Mouse (Mus musculus) testis, adult 2 months (tissue): ENCODE results near the gene Tbl1x. TPM values are rescaled to one million over a fixed set of nuclear protein-coding genes. Genes with fewer than 3 reads are reported as not detected.

Experiments used
- H3K27ac ChIP-seq: fragments of 200-500 bp; 2 replicates; pipeline ENCODE4 v1.5.1; 2012; ENCODE audit warnings: low read depth, low read length; ENCODE audit not compliant: control insufficient read depth, insufficient read depth
- H3K27me3 ChIP-seq: fragments of 200-500 bp; 2 replicates; pipeline ENCODE4 v1.6.1; 2012; ENCODE audit warnings: mild to moderate bottlenecking, low read length, moderate library complexity; ENCODE audit not compliant: control insufficient read depth, insufficient read depth
- H3K36me3 ChIP-seq: fragments of 200-500 bp; 2 replicates; pipeline ENCODE4 v1.6.1; 2012; ENCODE audit warnings: mild to moderate bottlenecking, low read length; ENCODE audit not compliant: control insufficient read depth, insufficient read depth
- H3K4me1 ChIP-seq: fragments of 200-500 bp; 2 replicates; pipeline ENCODE4 v1.6.1; 2012; ENCODE audit warnings: low read length; ENCODE audit not compliant: control insufficient read depth, insufficient read depth
- H3K4me3 ChIP-seq: fragments of 200-500 bp; 2 replicates; pipeline ENCODE4 v1.5.1; 2012; ENCODE audit warnings: low read depth, mild to moderate bottlenecking, low read length, moderate library complexity, mixed read lengths; ENCODE audit not compliant: control insufficient read depth
- CTCF ChIP-seq: fragments of 200-500 bp; IDR thresholded peaks from 2 replicates; pipeline ENCODE4 v1.5.1; 2012; ENCODE audit warnings: low read depth, mild to moderate bottlenecking, inconsistent platforms, low read length, moderate library complexity; ENCODE audit not compliant: control insufficient read depth, insufficient read depth, insufficient replicate concordance
- POLR2A ChIP-seq: fragments of 200-500 bp; IDR thresholded peaks from 2 replicates; pipeline ENCODE4 v1.6.1; 2012; ENCODE audit warnings: low read depth, mild to moderate bottlenecking, inconsistent platforms, low read length, moderate library complexity; ENCODE audit not compliant: control insufficient read depth
- polyA plus RNA-seq: library from polyadenylated mRNA; depleted of rRNA; stranded (reverse); fragments of >200 nt; gene quantifications from 2 replicates; pipeline ENCODE4 v1.2.3, GENCODE M21; 2012

The Tbl1x gene
- polyA plus RNA-seq, 1 experiment: 5.1 TPM

DNA sequence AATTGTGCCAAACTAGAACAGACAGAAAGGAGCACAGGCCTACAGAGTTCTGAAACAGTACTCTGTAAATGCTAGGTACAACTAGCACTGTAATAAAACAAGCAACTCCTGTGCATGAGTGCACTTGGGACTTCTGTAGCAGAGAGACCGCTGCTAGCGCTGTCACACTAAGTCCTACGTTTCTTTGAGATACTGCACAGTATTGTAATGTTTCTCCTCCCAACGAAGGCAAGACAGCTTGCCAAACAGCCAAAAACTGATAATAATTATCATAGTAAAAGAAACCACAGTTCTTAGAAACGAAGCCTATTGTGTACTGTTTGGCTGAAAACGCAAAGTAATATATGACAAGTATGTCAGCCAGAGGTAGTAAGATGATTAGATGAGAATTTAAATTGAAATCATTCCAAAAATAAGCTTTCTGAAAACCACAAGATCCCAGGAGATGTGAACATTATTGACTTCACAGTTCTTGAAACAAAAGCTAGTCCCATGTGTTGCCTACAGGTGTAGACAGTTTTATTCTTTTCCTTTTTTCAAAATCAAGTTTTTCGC, 83.9 kb downstream of the Tbl1x start:
- H3K4me3 ChIP-seq: no peak overlapping the region
- no peaks in the 10 kb centered on the region for H3K27me3 ChIP-seq
- no peak overlapping the region for H3K27ac ChIP-seq
- no peak for TF ChIP-seq POLR2A
- no peak for TF ChIP-seq CTCF
- H3K4me1 ChIP-seq: no peaks in the 10 kb centered on the region
- H3K36me3 ChIP-seq: no peaks in the 10 kb centered on the region

DNA sequence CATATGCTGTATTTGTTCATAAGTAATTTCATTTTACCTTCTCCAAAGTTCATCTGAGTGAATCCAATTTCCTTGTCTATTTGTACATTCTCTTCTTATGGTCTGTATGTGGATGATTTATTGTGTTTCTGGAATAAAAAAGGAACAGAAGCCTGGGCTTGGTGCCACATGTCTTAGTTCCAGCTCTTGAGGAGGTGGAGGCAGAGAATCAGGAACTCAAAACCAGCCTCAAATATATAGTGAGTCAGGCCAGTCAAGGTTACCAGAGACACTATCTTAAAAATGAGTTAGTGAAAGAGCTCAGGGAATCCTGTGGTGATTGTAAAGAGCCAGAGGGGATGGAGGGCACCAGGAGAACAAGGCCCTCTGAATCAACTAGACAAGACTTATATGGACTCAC, 86.9 kb downstream of the Tbl1x start:
- Histone ChIP-seq H3K4me3 (no peak overlapping the region), H3K36me3 (no peaks in the 10 kb centered on the region), H3K27me3 (no peaks in the 10 kb centered on the region), H3K27ac (no peak overlapping the region), H3K4me1 (no peaks in the 10 kb centered on the region)
- TF ChIP-seq CTCF (no peak), POLR2A (no peak)

DNA sequence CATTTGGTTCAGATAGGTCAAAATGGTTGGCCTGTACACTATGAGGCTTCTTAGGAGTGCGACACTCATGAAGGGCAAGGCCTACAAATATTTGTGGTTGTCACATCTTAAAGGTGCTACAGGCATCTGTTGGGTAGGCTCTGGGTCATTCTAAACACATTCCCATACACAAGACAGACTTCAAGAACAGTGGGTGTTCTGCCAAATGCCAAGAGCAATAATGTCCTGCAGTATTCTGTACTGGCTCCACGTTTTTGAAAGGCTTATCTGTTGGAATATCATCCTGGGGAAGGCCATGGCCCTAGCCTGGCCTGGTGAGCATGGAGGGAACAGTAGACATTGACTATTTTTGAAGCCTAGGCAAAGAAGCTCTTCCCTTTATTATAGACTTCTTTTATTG, 87.9 kb downstream of the Tbl1x start:
- H3K4me1 ChIP-seq: no peaks in the 10 kb centered on the region
- no peaks in the 10 kb centered on the region for H3K36me3 ChIP-seq
- no peak overlapping the region for H3K4me3 ChIP-seq
- no peak overlapping the region for H3K27ac ChIP-seq
- no peaks in the 10 kb centered on the region for H3K27me3 ChIP-seq
- TF ChIP-seq POLR2A (no peak), CTCF (no peak)

DNA sequence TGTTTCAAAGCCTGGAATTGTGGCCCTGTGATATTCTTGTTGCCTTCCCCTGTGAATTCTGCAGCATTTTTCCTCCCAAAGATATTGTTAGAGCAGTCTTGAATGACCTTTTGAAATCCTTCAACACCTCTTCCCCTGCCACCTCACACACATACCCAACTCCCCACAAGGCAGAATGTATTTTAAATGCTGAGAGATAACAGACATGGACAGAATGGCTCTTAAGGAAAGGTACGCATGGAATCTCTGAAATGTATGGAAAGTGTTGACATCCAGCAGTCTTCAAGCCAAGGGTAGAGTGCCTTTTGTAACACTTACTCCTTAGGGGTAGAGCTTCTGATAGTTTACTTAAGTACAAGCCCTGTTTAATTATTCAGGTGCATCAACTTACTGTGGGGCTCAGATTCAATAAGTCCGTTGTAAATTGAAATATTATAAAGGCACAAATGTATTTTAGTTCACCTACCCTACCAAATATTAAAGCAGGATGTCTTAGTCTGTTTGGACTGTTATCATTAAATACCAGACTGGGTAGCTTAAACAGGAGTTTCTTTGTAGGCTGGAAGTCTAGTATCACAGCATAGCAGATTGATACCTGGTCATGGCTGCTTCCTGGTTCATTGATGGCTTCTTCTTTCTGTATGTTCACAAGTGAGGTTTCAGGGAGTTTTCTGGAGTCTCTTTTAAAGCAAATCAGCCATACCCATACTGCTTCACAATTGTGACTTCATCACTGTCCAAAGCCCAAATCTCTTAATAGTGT, 92.9 kb downstream of the Tbl1x start:
- Histone ChIP-seq H3K27me3 (no peaks in the 10 kb centered on the region), H3K27ac (no peak overlapping the region), H3K4me3 (no peak overlapping the region), H3K4me1 (no peaks in the 10 kb centered on the region), H3K36me3 (no peaks in the 10 kb centered on the region)
- no peak for TF ChIP-seq POLR2A

DNA sequence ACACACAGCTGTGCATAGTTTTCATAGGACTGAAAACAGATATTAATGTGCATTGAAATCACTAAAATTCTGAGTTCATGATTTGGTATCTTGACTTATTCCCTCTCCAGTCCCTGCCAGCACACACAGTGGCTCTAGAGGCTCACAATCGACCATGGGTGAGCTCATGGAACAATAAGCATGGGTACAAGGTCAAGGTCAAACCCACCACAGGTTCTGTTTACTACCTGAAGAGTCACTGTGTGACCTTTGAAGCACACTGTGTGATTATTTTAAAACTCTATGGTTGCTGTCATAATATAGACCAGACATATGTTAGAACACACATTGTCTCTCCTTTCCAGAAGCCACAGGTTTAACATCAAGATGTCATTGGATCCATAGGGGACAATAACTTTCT, 96.7 kb downstream of the Tbl1x start:
- no peaks in the 10 kb centered on the region for H3K36me3 ChIP-seq
- no peak overlapping the region for H3K27ac ChIP-seq
- TF ChIP-seq POLR2A (no peak), CTCF (no peak)
- no peak overlapping the region for H3K4me3 ChIP-seq
- no peaks in the 10 kb centered on the region for H3K4me1 ChIP-seq
- no peaks in the 10 kb centered on the region for H3K27me3 ChIP-seq

DNA sequence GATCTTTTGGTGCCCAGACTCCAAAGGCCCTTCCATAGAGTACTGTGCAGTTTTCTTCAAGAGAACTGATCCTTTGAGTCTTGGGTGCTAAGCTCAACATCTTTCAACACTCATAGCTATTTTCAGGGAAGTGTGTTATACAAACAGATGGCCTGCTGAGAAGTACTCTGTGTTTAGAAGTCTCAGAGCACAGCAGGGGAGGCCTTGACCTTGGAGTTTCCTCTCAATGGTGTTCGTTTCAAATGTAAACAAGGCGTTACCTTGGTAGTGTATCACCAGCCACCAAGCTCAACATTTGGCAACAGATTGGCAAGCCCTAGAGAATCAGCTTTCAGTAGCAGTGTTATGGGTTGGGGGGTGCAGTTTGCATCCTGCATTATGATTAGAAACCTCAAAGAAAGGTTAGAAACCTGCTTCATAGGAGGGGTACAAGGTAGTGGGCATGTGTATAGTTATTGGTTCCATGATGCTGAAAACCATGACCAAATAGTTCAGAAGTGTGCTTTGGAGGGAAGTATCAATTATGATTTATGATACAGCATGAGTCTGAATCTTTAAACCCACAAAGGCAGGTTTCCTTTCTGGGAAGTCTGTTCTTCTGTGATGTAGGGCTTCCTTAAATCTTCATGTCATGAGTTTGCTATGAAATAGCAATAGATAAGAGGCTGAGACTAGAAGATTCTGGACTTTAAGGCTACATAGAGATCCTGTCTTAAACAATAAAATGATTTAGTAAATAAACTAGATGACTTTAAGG, 98.3 kb downstream of the Tbl1x start:
- Histone ChIP-seq H3K27me3 (no peaks in the 10 kb centered on the region), H3K27ac (no peak overlapping the region), H3K4me1 (no peaks in the 10 kb centered on the region), H3K36me3 (no peaks in the 10 kb centered on the region), H3K4me3 (no peak overlapping the region)
- TF ChIP-seq POLR2A: no peak
- no peak for TF ChIP-seq CTCF

DNA sequence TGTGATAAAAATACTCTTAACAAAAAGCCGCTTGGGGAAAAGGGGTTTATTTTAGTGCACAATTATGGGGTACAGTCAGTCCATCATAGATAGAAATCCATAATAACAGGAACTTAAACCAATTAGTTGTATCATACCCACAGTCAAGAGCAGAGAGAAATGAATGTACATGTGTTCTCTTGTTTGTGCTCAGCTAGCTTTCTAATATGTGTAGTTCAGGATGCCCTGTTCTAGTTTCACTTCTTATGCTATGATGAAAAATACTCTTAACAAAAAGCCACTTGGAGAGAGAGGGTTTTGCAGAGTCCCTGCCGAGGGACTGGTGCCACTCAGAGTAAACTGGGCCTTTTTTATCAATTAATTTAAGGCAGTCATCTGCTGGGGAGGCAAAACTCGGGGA, 101.1 kb downstream of the Tbl1x start:
- no peaks in the 10 kb centered on the region for H3K36me3 ChIP-seq
- H3K27ac ChIP-seq: no peak overlapping the region
- no peak overlapping the region for H3K4me3 ChIP-seq
- no peak for TF ChIP-seq POLR2A
- no peak for TF ChIP-seq CTCF
- H3K4me1 ChIP-seq: no peaks in the 10 kb centered on the region
- H3K27me3 ChIP-seq: no peaks in the 10 kb centered on the region
